Mouse (Mus musculus) right cerebral cortex, adult 2 months (tissue): Measurements from ENCODE around the gene Vmn1r204.
"Not testable (repeated sequence)": the region's sequence is repeated elsewhere in the genome, so short reads cannot be mapped to it uniquely, and the experiment has no call there.

Experiments
- DNase-seq, 2 experiments: peaks; one replicate each; pipeline ENCODE4 v3.0.0; 2021 to 2022; ENCODE audit warnings: low spot score in 2 of 2

Gene Vmn1r204

DNA sequence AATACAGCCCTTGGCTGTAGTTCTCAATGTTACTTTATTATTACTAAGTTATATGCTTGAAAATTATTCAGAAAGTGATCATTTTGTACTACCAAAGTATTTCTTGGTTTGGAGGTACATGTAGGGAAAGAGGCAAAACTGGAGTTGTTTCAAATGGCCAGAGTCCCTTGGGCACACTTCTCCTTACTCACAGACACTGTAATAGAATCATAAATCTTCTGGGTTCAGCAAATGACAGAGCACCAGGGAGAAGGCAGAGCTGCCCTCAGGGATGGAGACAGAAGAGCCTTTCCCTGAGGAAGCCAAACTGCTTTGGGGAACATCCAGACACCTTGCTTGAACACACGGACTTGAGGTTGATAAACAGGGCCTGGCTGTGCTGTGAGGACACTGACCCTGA, at the start of gene Vmn1r204:
Gene Vmn1r204, plus strand, starts transcription at position 301 of the 400 bp plus-strand sequence.
- DNase-seq: not testable (repeated sequence)

DNA sequence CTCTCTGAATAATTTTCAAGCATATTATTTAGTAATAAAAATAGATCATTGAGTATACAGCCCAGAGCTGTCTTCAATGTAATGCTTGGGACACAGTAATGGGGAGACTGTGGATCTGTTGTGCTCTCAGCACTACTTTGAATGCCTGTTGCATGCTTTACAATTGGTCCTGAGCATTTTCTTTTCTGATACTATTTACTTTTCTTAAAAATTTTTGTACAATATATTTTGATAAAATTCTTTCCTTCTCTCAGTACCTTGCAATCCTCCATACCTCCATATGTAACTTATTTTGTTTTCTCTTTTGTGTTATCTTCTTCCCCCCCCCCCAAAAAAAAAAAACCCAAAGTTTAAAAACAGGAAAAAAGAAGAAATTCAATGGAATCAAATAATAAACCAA, 47.7 kb upstream of the Vmn1r204 start, which contains the start of gene Vmn1r202:
Gene Vmn1r202, minus strand, starts transcription at position 101 of the 400 bp plus-strand sequence.
- no peak for DNase-seq

DNA sequence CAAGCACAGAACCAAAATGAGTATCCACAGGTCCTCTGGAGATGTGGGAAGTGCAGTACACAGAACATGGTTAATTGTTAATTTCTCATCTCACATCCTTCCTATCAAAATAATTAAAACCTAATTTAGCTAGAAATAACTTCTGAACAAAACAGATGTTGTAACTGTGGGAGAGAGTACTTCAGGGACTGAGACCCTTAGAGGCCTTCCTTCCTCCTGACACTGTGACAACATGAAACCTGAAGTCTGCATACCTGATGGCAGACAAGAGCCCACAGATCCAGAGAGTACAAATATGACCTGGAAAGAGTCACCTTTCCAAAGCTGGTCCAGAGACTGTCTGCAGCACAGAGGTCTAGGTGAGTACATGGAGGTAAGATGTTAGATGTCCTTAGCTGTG, 35.2 kb upstream of the Vmn1r204 start, which contains the start of gene Vmn1r203:
Gene Vmn1r203, plus strand, starts transcription at position 301 of the 400 bp plus-strand sequence.
- DNase-seq: no peak

DNA sequence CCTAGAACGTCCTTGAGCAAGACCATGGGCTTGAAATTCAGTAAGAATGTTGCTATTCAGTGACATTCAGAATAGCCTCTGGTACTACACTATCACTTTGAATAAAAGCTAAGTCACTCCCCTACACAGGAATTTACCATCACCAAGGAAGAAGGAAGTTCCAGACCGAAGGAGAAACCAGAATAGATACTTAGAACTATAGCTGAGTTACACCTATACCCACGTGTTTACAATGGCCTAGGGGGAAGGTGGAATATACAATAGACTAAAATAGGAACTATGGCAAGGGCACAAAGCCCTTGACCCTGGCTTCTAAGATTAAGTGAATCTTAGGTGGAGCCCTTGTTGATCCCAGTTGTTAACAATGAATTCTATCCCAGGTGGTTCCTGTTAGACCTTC, 21.9 kb downstream of the Vmn1r204 start:
- not testable (repeated sequence) for DNase-seq

DNA sequence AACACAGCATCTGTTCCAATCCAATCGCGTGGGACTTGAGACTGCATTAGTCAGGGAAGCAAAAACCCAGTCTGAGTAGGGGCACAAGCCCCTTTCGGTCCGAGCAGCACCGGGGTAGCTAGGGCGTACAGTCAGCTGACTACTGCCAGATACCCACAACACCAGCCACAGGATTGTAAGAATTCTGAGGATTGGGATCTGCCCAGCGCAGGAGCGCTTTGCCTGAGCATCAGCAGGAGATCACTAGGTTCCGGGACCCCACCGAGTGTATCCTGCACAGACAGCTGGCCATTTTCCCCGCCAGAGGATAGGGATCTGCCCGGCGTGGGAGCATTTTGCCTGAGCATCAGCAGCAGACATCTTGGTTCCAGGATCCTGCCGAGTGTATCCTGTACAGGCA, 30.3 kb downstream of the Vmn1r204 start:
- DNase-seq: not testable (repeated sequence)

DNA sequence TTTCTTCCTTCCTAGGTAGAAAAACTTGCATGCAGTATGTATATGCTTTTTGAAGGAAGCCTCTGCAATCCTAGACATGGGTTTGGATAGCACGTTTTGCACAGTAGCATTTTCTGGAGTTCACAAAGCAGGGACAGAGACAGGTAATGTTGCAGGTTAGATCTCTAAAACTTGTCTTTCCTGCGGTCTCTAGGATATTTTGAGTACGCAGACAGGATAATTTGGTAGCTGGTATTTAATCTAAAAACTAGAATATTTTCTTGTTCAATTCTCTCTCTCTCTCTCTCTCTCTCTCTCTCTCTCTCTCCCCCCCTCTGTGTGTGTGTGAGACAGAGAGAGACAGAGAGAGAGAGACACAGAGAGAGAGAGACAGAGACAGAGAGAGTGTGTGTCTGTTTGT, 39.9 kb downstream of the Vmn1r204 start, which contains the start of gene Vmn1r205:
Gene Vmn1r205, minus strand, starts transcription at position 101 of the 400 bp plus-strand sequence.
- no peak for DNase-seq
